Mouse (Mus musculus) ES-Bruce4 (cell line): ENCODE data around the gene Fgfr2. TPM values are rescaled to one million over a fixed set of nuclear protein-coding genes. Genes with fewer than 3 reads are reported as not detected.

Source experiments
- H3K27ac ChIP-seq: 2 replicates; pipeline ENCODE4 v1.5.1; 2012; ENCODE audit warnings: low read length, inconsistent platforms; ENCODE audit not compliant: insufficient read depth
- H3K27me3 ChIP-seq: 2 replicates; pipeline ENCODE4 v1.6.1; 2012; ENCODE audit warnings: mild to moderate bottlenecking, low read length, inconsistent platforms; ENCODE audit not compliant: control insufficient read depth, poor library complexity, insufficient read depth, severe bottlenecking
- H3K36me3 ChIP-seq: 2 replicates; pipeline ENCODE4 v1.6.1; 2012; ENCODE audit warnings: inconsistent platforms, mild to moderate bottlenecking, low read length, moderate library complexity; ENCODE audit not compliant: control insufficient read depth, poor library complexity, insufficient read depth, severe bottlenecking
- H3K4me1 ChIP-seq: one replicate; pipeline ENCODE4 v1.8.1; 2011; ENCODE audit warnings: low read length; ENCODE audit not compliant: control insufficient read depth, insufficient read depth
- H3K4me3 ChIP-seq: 2 replicates; pipeline ENCODE4 v1.5.1; 2011; ENCODE audit warnings: low read depth, mild to moderate bottlenecking, low read length
- H3K9ac ChIP-seq: 2 replicates; pipeline ENCODE4 v1.6.1; 2012; ENCODE audit warnings: low read depth, mild to moderate bottlenecking, inconsistent platforms; ENCODE audit not compliant: poor library complexity, severe bottlenecking
- H3K9me3 ChIP-seq: replicated peaks from 2 replicates; pipeline ENCODE4 v1.6.1; 2012; ENCODE audit warnings: mild to moderate bottlenecking, low read length, inconsistent platforms; ENCODE audit not compliant: control insufficient read depth, poor library complexity, insufficient read depth, severe bottlenecking
- CTCF ChIP-seq: IDR thresholded peaks from one replicate; pipeline ENCODE4 v1.8.1; 2011; ENCODE audit warnings: low read depth, low read length
- EP300 ChIP-seq: IDR thresholded peaks from 2 replicates; pipeline ENCODE4 v1.6.1; 2011; ENCODE audit warnings: low read depth, low read length; ENCODE audit not compliant: insufficient read depth
- POLR2A ChIP-seq: IDR thresholded peaks from one replicate; pipeline ENCODE4 v1.8.1; 2011; ENCODE audit warnings: low read length; ENCODE audit not compliant: insufficient read depth
- polyA plus RNA-seq: library from polyadenylated mRNA; stranded (reverse); fragments of >200 nt; gene quantifications from 2 replicates; pipeline ENCODE4 v1.2.4, GENCODE M21; 2011; ENCODE audit warnings: low read depth; ENCODE audit not compliant: missing spikeins, insufficient read depth, insufficient read length

The Fgfr2 gene
- polyA plus RNA-seq, 1 experiment = 34.8 TPM

GRCm38 (mm10) chr7:130215348-130216252 lies 2907.6 kb downstream of the Fgfr2 start:
- H3K4me3 ChIP-seq = no peak overlapping the region
- H3K36me3 ChIP-seq = no peaks in the 10 kb centered on the region
- H3K9me3 ChIP-seq = no peaks in the 10 kb centered on the region
- no peak overlapping the region for H3K9ac ChIP-seq
- TF ChIP-seq CTCF = no peak
- TF ChIP-seq EP300 = peak; percentile 62; the same call in 1 of the 2 replicates
- no peaks in the 10 kb centered on the region for H3K27me3 ChIP-seq
- peaks cover 4% of the 10 kb centered on the region for H3K4me1 ChIP-seq
- no peak overlapping the region for H3K27ac ChIP-seq

GRCm38 (mm10) chr7:130213156-130213555 lies 2910.0 kb downstream of the Fgfr2 start:
- no peak overlapping the region for H3K4me3 ChIP-seq
- TF ChIP-seq EP300 (no peak), CTCF (no peak), POLR2A (no peak)
- H3K4me1 ChIP-seq = peaks cover 3% of the 10 kb centered on the region
- H3K9ac ChIP-seq = no peak overlapping the region
- no peaks in the 10 kb centered on the region; the same call in 1 of the 2 replicates for H3K27me3 ChIP-seq
- no peak overlapping the region for H3K27ac ChIP-seq
- H3K36me3 ChIP-seq = no peaks in the 10 kb centered on the region
- H3K9me3 ChIP-seq = no peaks in the 10 kb centered on the region

DNA sequence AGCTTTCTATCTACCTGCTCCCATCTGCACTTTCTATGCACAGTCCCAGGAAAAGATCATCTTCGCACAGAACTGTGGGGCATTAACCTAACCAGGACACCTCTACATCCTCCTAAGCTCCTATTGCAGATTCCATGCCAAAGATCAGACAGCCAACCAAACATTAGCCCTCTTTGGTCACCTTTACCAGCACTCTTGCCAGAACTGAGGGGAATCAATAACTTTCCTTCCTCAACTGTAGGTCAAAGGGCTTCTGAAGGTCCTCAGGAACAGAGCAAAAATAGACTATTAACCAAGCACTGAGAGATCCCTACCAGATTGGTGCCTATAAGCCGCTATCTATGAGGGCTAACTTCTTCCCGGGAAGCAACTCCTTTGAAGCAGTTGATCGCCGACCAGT lies 2911.7 kb downstream of the Fgfr2 start:
- Histone ChIP-seq H3K9me3 (no peaks in the 10 kb centered on the region), H3K9ac (no peak overlapping the region), H3K4me3 (no peak overlapping the region), H3K27ac (no peak overlapping the region), H3K27me3 (no peaks in the 10 kb centered on the region; the same call in 1 of the 2 replicates), H3K36me3 (no peaks in the 10 kb centered on the region), H3K4me1 (peaks cover 3% of the 10 kb centered on the region)
- no peak for TF ChIP-seq CTCF
- TF ChIP-seq POLR2A = no peak
- no peak for TF ChIP-seq EP300

DNA sequence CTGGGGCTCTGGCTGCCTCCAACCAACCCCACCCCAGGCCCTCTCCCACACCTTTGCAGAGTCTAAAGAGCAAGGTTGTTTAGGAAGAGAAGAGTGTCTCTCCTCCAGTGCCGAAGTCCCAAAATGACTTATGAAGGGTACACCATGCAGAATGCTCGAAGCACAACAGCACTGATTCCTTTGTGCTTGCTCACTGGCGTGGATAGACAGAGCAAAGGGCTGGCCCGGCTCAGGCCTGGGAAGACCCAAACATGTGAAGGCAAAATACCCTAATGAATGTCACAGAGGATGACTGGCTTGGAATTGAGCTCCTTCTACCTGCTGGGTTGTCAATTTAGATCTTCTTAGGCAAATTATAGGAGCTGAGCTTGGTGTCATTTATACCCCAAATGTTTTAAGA lies 2914.5 kb downstream of the Fgfr2 start:
- no peaks in the 10 kb centered on the region for H3K36me3 ChIP-seq
- no peaks in the 10 kb centered on the region; the same call in 1 of the 2 replicates for H3K27me3 ChIP-seq
- H3K4me1 ChIP-seq = peaks cover 3% of the 10 kb centered on the region
- no peak overlapping the region for H3K27ac ChIP-seq
- no peak overlapping the region for H3K9ac ChIP-seq
- no peak overlapping the region for H3K4me3 ChIP-seq
- TF ChIP-seq POLR2A (no peak), EP300 (no peak), CTCF (no peak)
- no peaks in the 10 kb centered on the region for H3K9me3 ChIP-seq

DNA sequence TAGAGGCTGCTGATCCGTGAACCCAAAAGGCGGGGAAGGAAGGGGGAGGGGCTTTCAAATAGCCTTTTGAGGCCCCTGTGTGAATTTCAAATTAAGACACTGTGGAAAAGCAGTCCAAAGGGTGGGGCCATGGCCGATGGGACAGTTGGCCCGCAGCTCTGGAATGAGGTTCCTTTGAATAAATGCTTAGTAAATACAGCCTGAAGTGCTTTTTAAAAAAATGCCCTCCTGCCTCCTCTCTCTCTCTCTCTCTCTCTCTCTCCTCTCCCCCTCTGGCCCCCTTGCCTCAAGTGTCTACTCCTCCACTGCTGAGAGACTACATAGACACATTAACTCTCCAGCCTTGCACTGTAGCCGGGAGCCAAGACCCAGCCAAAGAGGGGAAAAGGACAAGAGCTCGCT lies 2917.0 kb downstream of the Fgfr2 start:
- Histone ChIP-seq H3K4me1 (peaks cover 3% of the 10 kb centered on the region), H3K27me3 (no peaks in the 10 kb centered on the region; the same call in 1 of the 2 replicates), H3K27ac (peak overlapping the region; percentile 21; the same call in 1 of the 2 replicates), H3K4me3 (no peak overlapping the region), H3K9me3 (no peaks in the 10 kb centered on the region), H3K36me3 (no peaks in the 10 kb centered on the region), H3K9ac (no peak overlapping the region)
- TF ChIP-seq EP300 (0 out of 2 replicates have a peak, but pooled peaks have one; percentile 33), POLR2A (no peak), CTCF (no peak)

DNA sequence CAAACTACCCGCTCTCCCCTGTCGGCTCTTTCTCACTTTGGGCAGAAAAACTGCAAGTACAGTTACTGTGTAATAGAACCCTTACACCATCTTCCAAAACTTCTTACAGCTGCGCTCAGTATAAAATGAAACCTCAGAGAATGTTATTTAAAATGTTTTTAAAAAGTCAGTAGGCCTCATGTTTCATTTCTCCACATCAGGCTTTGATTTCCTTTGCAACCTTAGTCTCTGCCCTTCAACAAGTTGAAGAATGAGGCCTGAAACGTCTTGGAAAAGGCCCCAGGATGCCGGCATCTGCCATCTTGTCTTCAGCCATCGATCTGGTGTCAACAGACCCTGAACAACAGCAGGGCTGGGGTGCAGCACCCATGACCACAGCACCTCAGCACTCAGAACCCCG lies 2918.0 kb downstream of the Fgfr2 start:
- Histone ChIP-seq H3K9ac (no peak overlapping the region), H3K36me3 (no peaks in the 10 kb centered on the region), H3K4me3 (no peak overlapping the region), H3K4me1 (peaks cover 5% of the 10 kb centered on the region), H3K9me3 (no peaks in the 10 kb centered on the region), H3K27me3 (no peaks in the 10 kb centered on the region), H3K27ac (no peak overlapping the region)
- TF ChIP-seq POLR2A (no peak), EP300 (no peak), CTCF (no peak)
